Mouse (Mus musculus) heart, embryonic 14.5 days (tissue): ENCODE results near the gene Acot5. TPM values are rescaled to one million over a fixed set of nuclear protein-coding genes. Genes with fewer than 3 reads are reported as not detected.
"Not testable (repeated sequence)": the region's sequence is repeated elsewhere in the genome, so short reads cannot be mapped to it uniquely, and the experiment has no call there.

Experiments used
- ATAC-seq: fragments of 200-750 bp; cut with Nextera tagmentation; 2 replicates; pipeline ENCODE4 v1.8.0; 2017; ENCODE audit warnings: low read depth, moderate TSS enrichment; ENCODE audit not compliant: insufficient number of reproducible peaks, insufficient read depth, low FRiP score
- H3K27ac ChIP-seq, 2 experiments: fragments of 200-500 bp in 1 of 2; fragments of 300-500 bp in 1 of 2; sonication (generic) in 1 of 2; replicated peaks in 1 of 2; 2 replicates each; pipeline ENCODE4 v1.5.1; 2012 to 2014; ENCODE audit warnings: low read depth in 2 of 2, low read length in 2 of 2, control low read depth in 1 of 2, mild to moderate bottlenecking in 1 of 2, mixed read lengths in 1 of 2; ENCODE audit not compliant: control insufficient read depth in 1 of 2, insufficient read depth in 1 of 2
- H3K27me3 ChIP-seq: fragments of 300-500 bp; sonication (generic); 2 replicates; pipeline ENCODE4 v1.6.1; 2014; ENCODE audit warnings: mild to moderate bottlenecking, low read length, control low read depth; ENCODE audit not compliant: control insufficient read depth, insufficient read depth
- H3K36me3 ChIP-seq: fragments of 300-500 bp; sonication (generic); 2 replicates; pipeline ENCODE4 v1.6.1; 2014; ENCODE audit warnings: mild to moderate bottlenecking, control low read depth, low read length, mixed read lengths; ENCODE audit not compliant: control insufficient read depth, insufficient read depth
- H3K4me1 ChIP-seq, 2 experiments: fragments of 200-500 bp in 1 of 2; fragments of 300-500 bp in 1 of 2; sonication (generic) in 1 of 2; 2 replicates each; pipeline ENCODE4 v1.6.1; 2012 to 2014; ENCODE audit warnings: low read length in 2 of 2, control low read depth in 1 of 2, mixed read lengths in 1 of 2; ENCODE audit not compliant: control insufficient read depth in 2 of 2, insufficient read depth in 2 of 2
- H3K4me2 ChIP-seq: fragments of 300-500 bp; sonication (generic); 2 replicates; pipeline ENCODE4 v1.6.1; 2014; ENCODE audit warnings: mild to moderate bottlenecking, low read length
- H3K4me3 ChIP-seq, 2 experiments: fragments of 200-500 bp in 1 of 2; fragments of 300-500 bp in 1 of 2; sonication (generic) in 1 of 2; 2 replicates each; pipeline ENCODE4 v1.5.1; 2012 to 2014; ENCODE audit warnings: low read length in 2 of 2, mild to moderate bottlenecking in 2 of 2, control low read depth in 1 of 2, low read depth in 1 of 2, moderate library complexity in 1 of 2; ENCODE audit not compliant: control insufficient read depth in 1 of 2, insufficient read depth in 1 of 2
- H3K9ac ChIP-seq: fragments of 300-500 bp; sonication (generic); 2 replicates; pipeline ENCODE4 v1.6.1; 2014; ENCODE audit warnings: mild to moderate bottlenecking, low read length
- H3K9me3 ChIP-seq: fragments of 300-500 bp; sonication (generic); 2 replicates; pipeline ENCODE4 v1.6.1; 2016; ENCODE audit warnings: low read length, control low read depth; ENCODE audit not compliant: control insufficient read depth
- WGBS: fragments of 180-500 bp; shearing (Covaris S2); extraction: QIAGEN DNeasy Blood & Tissue Kit; methylation state at CpG from one replicate; pipeline ENCODE4 v1.1.7; 2014; 5-methylcytosine and 5-hydroxymethylcytosine counted together
- polyA plus RNA-seq: library from polyadenylated mRNA; unstranded; fragments of >200 nt; fragmentation: Nextera tagmentation; extraction: Ambion mirVana; gene quantifications from 2 replicates; pipeline ENCODE4 v1.2.1, GENCODE M21; 2014

Gene Acot5
- polyA plus RNA-seq, 1 experiment from 2014 or later, result not detected

- no peaks in the 10 kb centered on the region for H3K27me3 ChIP-seq
- no peak overlapping the region for H3K9ac ChIP-seq
- H3K4me1 ChIP-seq, result no peaks in the 10 kb centered on the region
- H3K36me3 ChIP-seq, result no peaks in the 10 kb centered on the region
- no peak overlapping the region for H3K27ac ChIP-seq
- H3K4me2 ChIP-seq, result no peak overlapping the region
- ATAC-seq, result no peak
- peaks cover 6% of the 10 kb centered on the region for H3K9me3 ChIP-seq
- no peak overlapping the region for H3K4me3 ChIP-seq
- 75% methylated on average over 2 of the region's 2 CpGs for WGBS
Observed at GRCm38 (mm10) chr12:84044045-84044444, 25.1 kb upstream of the Acot5 start.

DNA sequence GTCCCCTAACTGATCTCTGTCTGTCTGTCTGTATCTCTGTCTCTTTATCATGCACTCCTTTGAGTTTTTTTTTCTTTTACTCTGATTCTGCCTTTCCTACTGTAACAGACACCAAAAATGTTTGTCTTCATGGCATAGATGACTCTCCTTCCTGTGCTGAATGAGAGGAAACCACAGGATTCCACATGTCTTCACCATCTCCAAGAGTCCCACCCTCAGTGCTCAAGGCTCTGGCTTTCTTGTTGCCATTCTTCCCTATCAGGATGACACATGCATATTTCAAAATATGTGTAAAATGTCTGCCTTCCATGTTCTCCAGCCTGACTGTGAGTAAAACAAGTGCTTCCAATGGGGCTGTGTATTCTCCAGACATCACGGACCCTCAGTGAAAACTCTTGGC lies 22.2 kb upstream of the Acot5 start:
- no peaks in the 10 kb centered on the region for H3K36me3 ChIP-seq
- ATAC-seq, result no peak
- no peaks in the 10 kb centered on the region for H3K27me3 ChIP-seq
- no peaks in the 10 kb centered on the region for H3K4me1 ChIP-seq
- no peak overlapping the region for H3K27ac ChIP-seq
- H3K9me3 ChIP-seq, result peaks cover 6% of the 10 kb centered on the region
- H3K9ac ChIP-seq, result no peak overlapping the region
- no peak overlapping the region for H3K4me2 ChIP-seq
- 85% methylated on average over 1 of the region's 1 CpGs for WGBS
- no peak overlapping the region for H3K4me3 ChIP-seq

DNA sequence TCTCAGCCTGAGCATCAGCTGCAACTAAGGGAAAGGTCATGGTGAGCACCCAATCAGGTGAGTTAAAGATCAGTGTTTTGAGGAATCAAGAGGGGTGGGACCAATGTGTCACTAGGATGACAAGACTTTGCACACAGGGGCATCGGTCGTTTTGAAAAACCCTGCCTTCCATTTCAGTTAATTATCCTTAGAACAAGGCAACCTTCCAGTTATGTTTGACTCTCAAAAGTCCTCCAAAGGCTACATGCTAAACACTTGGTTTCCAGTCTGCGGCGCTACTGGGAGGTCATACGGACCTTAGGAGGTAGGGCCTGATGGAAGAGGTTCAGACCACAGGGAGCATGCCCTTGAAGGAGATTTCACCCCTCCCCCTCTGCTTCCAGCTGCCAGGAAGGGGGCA lies 18.4 kb upstream of the Acot5 start:
- not testable (repeated sequence) for H3K4me3 ChIP-seq, H3K9me3 ChIP-seq, H3K27ac ChIP-seq, H3K9ac ChIP-seq, H3K4me2 ChIP-seq, H3K4me1 ChIP-seq, ATAC-seq, H3K36me3 ChIP-seq
- 83% methylated on average over 5 of the region's 5 CpGs for WGBS
- H3K27me3 ChIP-seq, result peaks cover 14% of the 10 kb centered on the region; the same call in 1 of the 2 replicates

DNA sequence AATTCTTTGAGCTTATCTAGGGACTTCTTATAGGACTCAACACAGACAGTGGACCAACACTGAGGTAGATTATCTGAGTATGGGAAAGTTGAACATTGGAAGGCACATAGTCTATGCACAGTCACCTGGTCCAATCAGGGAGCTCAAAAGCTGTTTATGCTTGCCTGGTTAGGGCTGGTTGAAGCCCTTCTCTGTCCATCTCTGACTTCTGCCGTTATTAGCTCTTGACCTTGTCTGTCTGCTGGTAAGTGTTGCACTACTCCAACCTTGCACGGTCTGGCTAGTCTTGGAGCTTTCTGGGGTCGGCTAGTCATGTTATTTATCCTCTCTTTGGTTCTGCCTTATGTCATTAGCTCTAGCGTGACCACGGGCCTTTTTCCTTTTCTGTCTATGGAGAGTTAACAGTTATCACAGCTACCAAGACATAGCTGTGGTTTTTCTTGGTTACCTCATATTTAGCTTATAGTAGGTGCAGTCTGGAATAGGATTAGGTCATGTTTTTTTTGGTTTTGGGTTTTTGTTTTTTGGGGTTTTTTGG lies 17.1 kb upstream of the Acot5 start, which contains the start of gene Acot3:
TSS of gene Acot3 (plus strand) at position 208 of the 538 bp plus-strand sequence.
- 63% methylated on average over 5 of the region's 5 CpGs for WGBS
- H3K4me3 ChIP-seq, result 0 out of 4 replicates have a peak within 1 kb of the TSS, but pooled peaks of 1 of the 2 experiments have one; percentile 47

GRCm38 (mm10) chr12:84052609-84053008 lies 16.5 kb upstream of the Acot5 start:
- H3K9me3 ChIP-seq, result peaks cover 6% of the 10 kb centered on the region
- no peak overlapping the region for H3K4me3 ChIP-seq
- 0 out of 2 replicates have a peak overlapping the region, but pooled peaks have one; percentile 91 for H3K4me2 ChIP-seq
- no peak overlapping the region for H3K27ac ChIP-seq
- ATAC-seq, result no peak
- H3K9ac ChIP-seq, result no peak overlapping the region
- H3K27me3 ChIP-seq, result peaks cover 14% of the 10 kb centered on the region; the same call in 1 of the 2 replicates
- H3K36me3 ChIP-seq, result no peaks in the 10 kb centered on the region
- 91% methylated on average over 7 of the region's 7 CpGs for WGBS
- H3K4me1 ChIP-seq, result no peaks in the 10 kb centered on the region; a peak in 1 of 4 replicates

More for the DNA sequence above, 17.1 kb upstream of the Acot5 start, which contains the start of gene Acot3:
- Histone ChIP-seq H3K9ac (no peak within 1 kb of the TSS), H3K36me3 (no peaks in the 10 kb centered on the region), H3K27ac (no peak within 1 kb of the TSS), H3K4me1 (no peaks in the 10 kb centered on the region; a peak in 1 of 4 replicates), H3K27me3 (peaks cover 14% of the 10 kb centered on the region; the same call in 1 of the 2 replicates), H3K9me3 (peaks cover 6% of the 10 kb centered on the region), H3K4me2 (peak within 1 kb of the TSS; percentile 91; the same call in 1 of the 2 replicates)
- no peak for ATAC-seq

GRCm38 (mm10) chr12:84053173-84053572 lies 16.0 kb upstream of the Acot5 start:
- Histone ChIP-seq H3K9ac (peak overlapping the region; percentile 61), H3K9me3 (peaks cover 4% of the 10 kb centered on the region), H3K36me3 (no peaks in the 10 kb centered on the region), H3K27ac (no peak overlapping the region), H3K4me3 (peak overlapping the region; percentile 36 to 47), H3K4me2 (peak overlapping the region; percentile 91), H3K4me1 (no peaks in the 10 kb centered on the region; a peak in 1 of 4 replicates), H3K27me3 (peaks cover 14% of the 10 kb centered on the region; the same call in 1 of the 2 replicates)
- no peak for ATAC-seq
- WGBS, result 5% methylated on average over 16 of the region's 16 CpGs

DNA sequence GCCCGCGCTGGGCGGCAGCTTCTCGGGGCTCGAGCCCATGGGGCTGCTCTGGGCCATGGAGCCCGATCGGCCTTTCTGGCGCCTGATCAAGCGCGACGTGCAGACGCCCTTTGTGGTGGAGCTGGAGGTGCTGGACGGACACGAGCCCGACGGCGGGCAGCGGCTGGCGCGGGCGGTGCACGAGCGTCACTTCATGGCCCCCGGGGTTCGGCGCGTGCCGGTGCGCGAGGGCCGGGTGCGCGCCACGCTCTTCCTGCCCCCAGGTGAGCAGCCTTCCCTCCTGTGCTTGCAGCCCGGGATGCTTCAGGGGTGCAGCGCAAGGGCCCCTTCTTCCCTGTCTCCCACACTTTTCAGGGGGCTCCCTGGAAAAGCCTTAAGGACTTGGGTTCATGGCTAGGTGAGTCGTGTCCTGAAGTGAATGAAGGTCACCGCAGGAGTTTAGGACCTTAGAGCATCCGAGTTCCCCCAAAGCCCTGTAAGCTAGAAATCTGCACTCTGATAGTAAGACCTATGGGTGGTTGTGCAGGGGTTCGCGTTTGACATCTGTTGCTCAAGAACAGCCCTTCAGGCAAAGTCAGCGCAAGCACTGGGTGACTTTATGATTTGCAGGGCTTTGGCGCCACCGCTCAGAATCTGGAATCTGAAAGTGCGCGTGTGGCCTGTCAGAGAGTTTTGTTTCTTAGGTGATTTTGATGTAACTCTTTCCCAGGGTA lies 15.3 kb upstream of the Acot5 start:
- Histone ChIP-seq H3K27me3 (peaks cover 14% of the 10 kb centered on the region; the same call in 1 of the 2 replicates), H3K4me1 (no peaks in the 10 kb centered on the region; a peak in 1 of 4 replicates), H3K36me3 (no peaks in the 10 kb centered on the region), H3K27ac (no peak overlapping the region), H3K9me3 (no peaks in the 10 kb centered on the region), H3K9ac (peak overlapping the region; percentile 61), H3K4me2 (peak overlapping the region; percentile 91), H3K4me3 (peak overlapping the region; percentile 36 to 47)
- WGBS, result 2% methylated on average over 35 of the region's 46 CpGs
- no peak for ATAC-seq
